10 mouse cellular contexts compared by ENCODE assay signal in the genomic region with DNA sequence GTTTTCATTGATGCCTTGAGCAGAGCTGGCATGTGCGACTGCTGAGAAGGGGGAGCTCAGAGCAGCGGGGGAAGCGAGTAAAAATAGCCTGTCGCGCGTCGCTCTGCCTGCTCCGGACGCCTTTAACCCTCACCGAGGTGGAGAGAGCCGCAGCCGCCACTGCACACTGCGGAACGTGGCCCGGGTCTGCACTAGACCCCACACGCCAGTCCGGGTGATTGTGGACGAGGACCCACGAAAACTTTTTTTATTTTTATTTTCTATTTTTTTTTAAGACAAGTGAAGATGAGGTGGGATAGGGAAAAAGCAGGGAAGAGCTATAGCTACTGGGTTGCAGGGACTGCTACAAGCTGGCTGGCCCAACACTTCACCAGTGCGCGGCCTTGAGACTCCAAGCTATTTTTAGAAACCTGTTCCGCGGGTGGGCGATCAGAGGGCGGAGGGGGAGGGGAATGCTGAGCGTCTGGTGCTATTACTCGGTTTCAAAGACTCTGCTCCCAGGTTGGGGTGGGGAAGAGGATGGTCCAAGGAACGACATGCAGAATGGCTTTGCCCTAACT. TPM values are rescaled to one million over a fixed set of nuclear protein-coding genes. Genes with fewer than 3 reads are reported as not detected.
A peak's percentile ranks its signal among the peaks of the same experiment; 100 is the strongest.
DNase-seq lines count a peak whose midpoint lies in the region; ATAC-seq lines count a peak whose summit lies in the region.
"Had no signal": no experiment of that assay in that cellular context is flagged by ENCODE, and none has a peak within 500 bp of the region (broad histone marks: within the 10 kb centered on the region; RNA-seq: fewer than 3 reads in every experiment).

No protein-coding gene starts in this region.

- no peak overlapping the region for H3K9ac ChIP-seq in kidney, embryonic 16.5 days (replicated peaks; ENCODE audit: low read length)
- H3K9ac ChIP-seq in embryonic facial prominence, embryonic 14.5 days (ENCODE audit: low read depth, low read length): 0 out of 2 replicates have a peak overlapping the region, but pooled peaks have one; percentile 25
- no peak overlapping the region for H3K9ac ChIP-seq in intestine, embryonic 16.5 days (ENCODE audit: low read depth, low read length)
- peak overlapping the region; percentile 66 for H3K9ac ChIP-seq in midbrain, embryonic 16.5 days (ENCODE audit: low read depth, low read length)

- no peak overlapping the region; the same call in 1 of the 2 replicates for H3K4me3 ChIP-seq in kidney, embryonic 16.5 days (ENCODE audit: low read length)
- H3K4me3 ChIP-seq in embryonic facial prominence, embryonic 14.5 days (ENCODE audit: low read depth, low read length): peak overlapping the region; percentile 49
- peak overlapping the region; percentile 9; the same call in 1 of the 2 replicates for H3K4me3 ChIP-seq in intestine, embryonic 16.5 days (ENCODE audit: low read length)
- peak overlapping the region; percentile 69 for H3K4me3 ChIP-seq in midbrain, embryonic 16.5 days (ENCODE audit: low read depth, low read length)

- no peaks in the 10 kb centered on the region for H3K36me3 ChIP-seq in kidney, embryonic 16.5 days (ENCODE audit: insufficient read depth, low read length)
- H3K36me3 ChIP-seq in embryonic facial prominence, embryonic 14.5 days (ENCODE audit: control insufficient read depth, insufficient read depth, low read length): no peaks in the 10 kb centered on the region
- no peaks in the 10 kb centered on the region for H3K36me3 ChIP-seq in intestine, embryonic 16.5 days (ENCODE audit: control insufficient read depth, insufficient read depth, low read length)
- H3K36me3 ChIP-seq in midbrain, embryonic 16.5 days (ENCODE audit: control insufficient read depth, insufficient read depth, low read length): no peaks in the 10 kb centered on the region
- H3K36me3 ChIP-seq: G1E had no signal

- DNase-seq in kidney, postnatal 36 days: no peak
- DNase-seq in embryonic facial prominence, embryonic 14.5 days (ENCODE audit: low spot score): no peak
- DNase-seq in spleen, adult 18-20 months: no peak
- DNase-seq in kidney, postnatal 25 days: no peak
- no peak for DNase-seq in gastrocnemius, postnatal 4 days (ENCODE audit: low spot score in 2 of 2)

- H3K27me3 ChIP-seq in kidney, embryonic 16.5 days (ENCODE audit: insufficient read depth, low read length): peaks cover 76% of the 10 kb centered on the region
- H3K27me3 ChIP-seq in embryonic facial prominence, embryonic 14.5 days (replicated peaks; ENCODE audit: control insufficient read depth, insufficient read depth, low read length): peaks cover 76% of the 10 kb centered on the region
- H3K27me3 ChIP-seq in intestine, embryonic 16.5 days (replicated peaks; ENCODE audit: control insufficient read depth, insufficient read depth, low read length): peaks cover 66% of the 10 kb centered on the region
- H3K27me3 ChIP-seq in midbrain, embryonic 16.5 days (ENCODE audit: control insufficient read depth, insufficient read depth, low read depth, low read length): no peaks in the 10 kb centered on the region

- WGBS in kidney, embryonic 16.5 days: under 1% methylated on average over 28 of the region's 28 CpGs
- whole genome bisulfite sequencing in embryonic facial prominence, embryonic 14.5 days: 1% methylated on average over 28 of the region's 28 CpGs
- WGBS in intestine, embryonic 16.5 days: under 1% methylated on average over 28 of the region's 28 CpGs
- WGBS in midbrain, embryonic 16.5 days: under 1% methylated on average over 28 of the region's 28 CpGs

- no peak overlapping the region for H3K27ac ChIP-seq in kidney, embryonic 16.5 days (ENCODE audit: low read length)
- H3K27ac ChIP-seq in embryonic facial prominence, embryonic 14.5 days (replicated peaks; ENCODE audit: low read depth, low read length): no peak overlapping the region
- no peak overlapping the region for H3K27ac ChIP-seq in intestine, embryonic 16.5 days (ENCODE audit: low read length)
- peak overlapping the region; percentile 79 for H3K27ac ChIP-seq in midbrain, embryonic 16.5 days (ENCODE audit: low read length)

- H3K4me2 ChIP-seq in kidney, embryonic 16.5 days (replicated peaks; ENCODE audit: low read depth, low read length): peak overlapping the region; percentile 31; the same call in 1 of the 2 replicates
- peak overlapping the region; percentile 95 for H3K4me2 ChIP-seq in embryonic facial prominence, embryonic 14.5 days (ENCODE audit: low read depth, low read length)
- H3K4me2 ChIP-seq in intestine, embryonic 16.5 days (ENCODE audit: low read depth, low read length): peak overlapping the region; percentile 38
- peak overlapping the region; percentile 88 for H3K4me2 ChIP-seq in midbrain, embryonic 16.5 days (ENCODE audit: low read length)

- peaks cover 28% of the 10 kb centered on the region for H3K4me1 ChIP-seq in kidney, embryonic 16.5 days (ENCODE audit: insufficient read depth, low read length)
- peaks cover 17% of the 10 kb centered on the region for H3K4me1 ChIP-seq in embryonic facial prominence, embryonic 14.5 days (ENCODE audit: control insufficient read depth, insufficient read depth, low read length)
- peaks cover 18% of the 10 kb centered on the region for H3K4me1 ChIP-seq in intestine, embryonic 16.5 days (ENCODE audit: control insufficient read depth, insufficient read depth, low read length)
- peaks cover 19% of the 10 kb centered on the region for H3K4me1 ChIP-seq in midbrain, embryonic 16.5 days (ENCODE audit: control insufficient read depth, insufficient read depth, low read length)

- H3K9me3 ChIP-seq in kidney, embryonic 16.5 days (ENCODE audit: low read length): no peaks in the 10 kb centered on the region
- H3K9me3 ChIP-seq in embryonic facial prominence, embryonic 14.5 days (ENCODE audit: control insufficient read depth, low read length): no peaks in the 10 kb centered on the region
- H3K9me3 ChIP-seq in intestine, embryonic 16.5 days (ENCODE audit: control insufficient read depth, low read length): no peaks in the 10 kb centered on the region
- H3K9me3 ChIP-seq in midbrain, embryonic 16.5 days (replicated peaks; ENCODE audit: control insufficient read depth, low read length, poor library complexity, severe bottlenecking): no peaks in the 10 kb centered on the region

- ATAC-seq in kidney, embryonic 16.5 days (ENCODE audit: low FRiP score, low TSS enrichment): 0 out of 2 replicates have a peak, but pooled peaks have one; percentile 24
- ATAC-seq in embryonic facial prominence, embryonic 14.5 days (ENCODE audit: low read depth): peak; percentile 48; the same call in 1 of the 2 replicates
- no peak for ATAC-seq in intestine, embryonic 16.5 days
- ATAC-seq in midbrain, embryonic 16.5 days: peak; percentile 46

RNA-seq across cellular contexts. Expression of gene Prmt8, which starts 2.6 kb away (rescaled TPM):
- 0.10 TPM in 1 of 2 replicates, not detected in the other for polyA plus RNA-seq in kidney, embryonic 16.5 days (2015; fragmentation: Nextera tagmentation; extraction: Ambion mirVana)
- 1.3 and 1.7 TPM in 2 replicates for polyA plus RNA-seq in embryonic facial prominence, embryonic 14.5 days (2014; fragmentation: Nextera tagmentation; extraction: Ambion mirVana)
- not detected in 2 replicates for polyA plus RNA-seq in intestine, embryonic 16.5 days (2015; fragmentation: Nextera tagmentation; extraction: Ambion mirVana)
- polyA plus RNA-seq in midbrain, embryonic 16.5 days (2015; fragmentation: Nextera tagmentation; extraction: Ambion mirVana): 26.1 and 26.6 TPM in 2 replicates
- under 1 TPM; 0.16 to 0.17 TPM for total RNA-seq in gastrocnemius, postnatal 4 days (2021)
- total RNA-seq: neutrophil, adult 5-6 weeks had no signal
- polyA plus RNA-seq: G1E had no signal

Comparison
In these comparisons a context has a peak if more than half of its experiments do, and no peak if none do; other contexts are left out.
1. H3K4me2 ChIP-seq: peak in every context shown above with its lines; median percentile 95 in embryonic facial prominence, embryonic 14.5 days; 88 in midbrain, embryonic 16.5 days; 38 in intestine, embryonic 16.5 days; 31 in kidney, embryonic 16.5 days.
2. H3K9ac ChIP-seq: peak in embryonic facial prominence, embryonic 14.5 days (single experiment) and midbrain, embryonic 16.5 days (single experiment); none in kidney, embryonic 16.5 days (single experiment) and intestine, embryonic 16.5 days (single experiment).
3. RNA of gene Prmt8, which starts 2.6 kb away (polyA plus RNA-seq): 26.1 to 26.6 TPM in midbrain, embryonic 16.5 days; 1.3 to 1.7 TPM in embryonic facial prominence, embryonic 14.5 days, not detected in intestine, embryonic 16.5 days and 0.10 TPM in kidney, embryonic 16.5 days; every median in the first group is over 10 times any median in the second.